Mouse (Mus musculus) liver, embryonic 12.5 days (tissue): ENCODE measurements around the gene Cdk11b. TPM values are rescaled to one million over a fixed set of nuclear protein-coding genes. Genes with fewer than 3 reads are reported as not detected.
"Not testable (repeated sequence)": the region's sequence is repeated elsewhere in the genome, so short reads cannot be mapped to it uniquely, and the experiment has no call there.

Experiments used
- ATAC-seq: fragments of 200-750 bp; cut with Nextera tagmentation; 2 replicates; pipeline ENCODE4 v1.8.0; 2017; ENCODE audit warnings: moderate number of reproducible peaks, mild to moderate bottlenecking, moderate library complexity
- H3K27ac ChIP-seq: fragments of 300-500 bp; sonication (generic); 2 replicates; pipeline ENCODE4 v1.5.1; 2016; ENCODE audit warnings: mild to moderate bottlenecking
- H3K27me3 ChIP-seq: fragments of 300-500 bp; sonication (generic); replicated peaks from 2 replicates; pipeline ENCODE4 v1.6.1; 2016; ENCODE audit warnings: mild to moderate bottlenecking, moderate library complexity
- H3K36me3 ChIP-seq: fragments of 300-500 bp; sonication (generic); 2 replicates; pipeline ENCODE4 v1.6.1; 2016; ENCODE audit warnings: mild to moderate bottlenecking, moderate library complexity
- H3K4me1 ChIP-seq: fragments of 300-500 bp; sonication (generic); 2 replicates; pipeline ENCODE4 v1.6.1; 2016
- H3K4me2 ChIP-seq: fragments of 300-500 bp; sonication (generic); 2 replicates; pipeline ENCODE4 v1.6.1; 2016; ENCODE audit warnings: mild to moderate bottlenecking, moderate library complexity
- H3K4me3 ChIP-seq: fragments of 300-500 bp; sonication (generic); 2 replicates; pipeline ENCODE4 v1.5.1; 2016; ENCODE audit warnings: mild to moderate bottlenecking, moderate library complexity
- H3K9ac ChIP-seq: fragments of 300-500 bp; sonication (generic); 2 replicates; pipeline ENCODE4 v1.6.1; 2016; ENCODE audit warnings: mild to moderate bottlenecking, moderate library complexity
- H3K9me3 ChIP-seq: fragments of 300-500 bp; sonication (generic); replicated peaks from 2 replicates; pipeline ENCODE4 v1.6.1; 2016; ENCODE audit warnings: mild to moderate bottlenecking, moderate library complexity
- WGBS: fragments of 180-500 bp; shearing (Covaris S2); methylation state at CpG from one replicate; pipeline ENCODE4 v1.1.7; 2016; ENCODE audit not compliant: insufficient replicate concordance; 5-methylcytosine and 5-hydroxymethylcytosine counted together
- polyA plus RNA-seq: library from polyadenylated mRNA; unstranded; fragments of >200 nt; fragmentation: Nextera tagmentation; extraction: Ambion mirVana; gene quantifications from 2 replicates; pipeline ENCODE4 v1.2.1, GENCODE M21; 2016

The Cdk11b gene
- polyA plus RNA-seq, 1 experiment from 2014 or later: 45.5 TPM

GRCm38 (mm10) chr4:155653451-155654182 is 29.0 kb downstream of the Cdk11b start:
- Histone ChIP-seq H3K9ac (no peak overlapping the region), H3K4me1 (peaks cover 44% of the 10 kb centered on the region), H3K27me3 (peaks cover 59% of the 10 kb centered on the region), H3K4me2 (peak overlapping the region; percentile 67), H3K4me3 (peak overlapping the region; percentile 45), H3K27ac (no peak overlapping the region), H3K9me3 (no peaks in the 10 kb centered on the region), H3K36me3 (peaks cover 31% of the 10 kb centered on the region)
- no peak for ATAC-seq
- 5% methylated on average over 31 of the region's 31 CpGs for WGBS

GRCm38 (mm10) chr4:155654183-155654455 is 29.5 kb downstream of the Cdk11b start:
- H3K4me3 ChIP-seq: peak overlapping the region; percentile 45
- peak overlapping the region; percentile 67 for H3K4me2 ChIP-seq
- no peak for ATAC-seq
- 4% methylated on average over 6 of the region's 6 CpGs for WGBS
- H3K9me3 ChIP-seq: no peaks in the 10 kb centered on the region
- peaks cover 44% of the 10 kb centered on the region for H3K4me1 ChIP-seq
- H3K36me3 ChIP-seq: peaks cover 26% of the 10 kb centered on the region
- no peak overlapping the region for H3K9ac ChIP-seq
- H3K27ac ChIP-seq: no peak overlapping the region
- peaks cover 59% of the 10 kb centered on the region for H3K27me3 ChIP-seq

DNA sequence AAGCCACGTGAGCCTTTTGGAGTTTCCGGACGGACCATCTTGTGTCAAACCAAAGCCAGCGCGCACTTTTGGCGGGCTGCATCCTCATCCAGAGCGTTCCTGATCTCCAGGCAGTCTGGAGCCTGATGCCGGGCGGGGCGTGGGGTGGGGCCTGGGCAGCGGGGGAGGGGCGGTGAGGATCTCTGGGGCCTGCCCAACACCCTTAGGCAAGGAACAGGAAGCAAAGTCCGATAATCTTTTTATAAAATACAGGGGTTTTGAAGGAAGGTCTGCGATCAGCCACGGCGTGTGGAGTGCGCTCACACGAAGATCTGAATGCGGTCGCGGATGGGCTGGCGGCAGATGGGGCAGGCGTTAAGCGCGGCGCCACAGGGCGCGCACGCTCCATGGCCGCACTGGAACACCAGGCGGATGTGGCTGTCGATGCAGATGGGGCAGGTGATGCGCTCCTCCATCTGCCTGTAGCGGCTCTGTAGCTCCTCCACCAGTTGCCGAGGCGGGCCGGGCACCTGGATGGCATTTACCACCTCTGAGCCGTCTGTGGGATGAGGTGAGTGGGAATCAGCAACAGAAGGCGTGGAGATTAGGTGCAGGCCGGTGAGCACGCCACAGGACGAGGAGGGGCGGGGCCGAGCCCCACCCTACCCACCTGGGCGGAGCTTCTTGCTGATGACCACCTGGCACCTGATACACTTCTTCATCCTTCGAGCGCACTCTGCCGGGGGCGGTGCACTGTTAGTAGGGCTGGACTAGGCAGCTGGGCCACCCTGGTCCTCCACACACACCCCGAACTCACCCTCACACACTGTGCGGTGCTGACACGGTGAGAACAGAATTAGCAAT is 30.0 kb downstream of the Cdk11b start:
- Histone ChIP-seq H3K4me1 (peaks cover 44% of the 10 kb centered on the region), H3K36me3 (peaks cover 21% of the 10 kb centered on the region), H3K9me3 (no peaks in the 10 kb centered on the region), H3K4me3 (peak overlapping the region; percentile 45), H3K27me3 (peaks cover 59% of the 10 kb centered on the region), H3K9ac (peak overlapping the region; percentile 28; the same call in 1 of the 2 replicates), H3K4me2 (peak overlapping the region; percentile 67), H3K27ac (no peak overlapping the region)
- 4% methylated on average over 52 of the region's 52 CpGs for WGBS
- ATAC-seq: peak; percentile 47

DNA sequence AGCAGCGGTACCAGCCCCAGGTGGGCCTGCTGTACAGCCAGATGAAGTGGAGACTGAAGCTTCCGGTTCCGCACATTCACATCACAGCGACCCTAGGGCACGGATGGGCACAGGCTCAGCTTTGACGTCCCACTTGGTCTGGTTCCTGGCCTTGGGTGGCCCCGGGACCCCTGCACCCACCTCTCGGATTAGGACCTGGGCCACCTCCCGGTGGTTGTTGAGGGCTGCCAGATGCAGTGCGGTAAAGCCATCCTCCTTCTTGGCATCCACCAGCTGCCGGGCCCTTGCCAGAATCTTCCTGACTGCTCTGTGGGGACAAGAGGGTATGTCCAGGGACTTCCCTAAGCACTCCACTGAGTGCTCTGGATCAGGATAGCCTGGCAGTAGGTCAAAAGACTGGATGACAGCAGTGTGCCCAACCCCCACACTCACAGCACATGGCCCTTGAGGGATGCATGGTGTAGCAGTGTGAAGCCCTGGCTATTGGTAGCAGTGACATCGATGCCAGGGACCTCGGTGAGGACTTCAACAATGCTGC is 31.6 kb downstream of the Cdk11b start:
- peaks cover 50% of the 10 kb centered on the region for H3K27me3 ChIP-seq
- 83% methylated on average over 13 of the region's 13 CpGs for WGBS
- no peak overlapping the region for H3K4me3 ChIP-seq
- H3K27ac ChIP-seq: no peak overlapping the region
- peaks cover 43% of the 10 kb centered on the region for H3K4me1 ChIP-seq
- no peak overlapping the region for H3K9ac ChIP-seq
- no peak for ATAC-seq
- no peaks in the 10 kb centered on the region for H3K9me3 ChIP-seq
- H3K4me2 ChIP-seq: no peak overlapping the region
- peaks cover 4% of the 10 kb centered on the region for H3K36me3 ChIP-seq

DNA sequence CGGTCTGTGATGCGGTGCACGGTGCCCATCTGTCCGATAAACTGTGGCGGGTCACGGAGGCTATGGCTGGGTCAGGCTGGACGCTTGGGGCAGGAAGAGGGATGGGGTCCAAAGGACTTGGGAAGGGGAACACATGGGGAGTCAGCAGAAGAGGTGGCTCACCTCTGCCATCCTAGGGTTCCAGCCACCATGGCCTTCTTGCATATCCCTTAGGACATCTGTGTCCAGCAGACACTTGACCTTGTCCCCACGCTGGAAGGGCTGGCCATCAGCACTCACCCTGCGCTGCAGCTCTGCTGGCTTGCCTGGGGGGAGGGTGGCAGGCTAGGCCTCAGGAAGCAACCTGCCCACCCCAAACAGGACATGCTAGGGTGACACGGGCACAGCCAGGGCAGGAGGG is 34.3 kb downstream of the Cdk11b start:
- ATAC-seq: no peak

GRCm38 (mm10) chr4:155660641-155661040 is 36.0 kb downstream of the Cdk11b start:
- Histone ChIP-seq H3K9me3 (no peaks in the 10 kb centered on the region), H3K36me3 (no peaks in the 10 kb centered on the region), H3K27me3 (peaks cover 7% of the 10 kb centered on the region), H3K4me1 (peaks cover 8% of the 10 kb centered on the region), H3K4me3 (no peak overlapping the region), H3K4me2 (no peak overlapping the region), H3K9ac (no peak overlapping the region), H3K27ac (no peak overlapping the region)
- peak; percentile 22; the same call in 1 of the 2 replicates for ATAC-seq
- WGBS: 82% methylated on average over 12 of the region's 12 CpGs

More for the DNA sequence above, 34.3 kb downstream of the Cdk11b start:
- WGBS: 78% methylated on average over 10 of the region's 10 CpGs
- H3K27ac ChIP-seq: no peak overlapping the region
- no peak overlapping the region for H3K4me3 ChIP-seq
- H3K4me1 ChIP-seq: peaks cover 25% of the 10 kb centered on the region
- H3K9ac ChIP-seq: no peak overlapping the region
- H3K9me3 ChIP-seq: no peaks in the 10 kb centered on the region
- H3K36me3 ChIP-seq: no peaks in the 10 kb centered on the region
- H3K27me3 ChIP-seq: peaks cover 23% of the 10 kb centered on the region
- H3K4me2 ChIP-seq: no peak overlapping the region

DNA sequence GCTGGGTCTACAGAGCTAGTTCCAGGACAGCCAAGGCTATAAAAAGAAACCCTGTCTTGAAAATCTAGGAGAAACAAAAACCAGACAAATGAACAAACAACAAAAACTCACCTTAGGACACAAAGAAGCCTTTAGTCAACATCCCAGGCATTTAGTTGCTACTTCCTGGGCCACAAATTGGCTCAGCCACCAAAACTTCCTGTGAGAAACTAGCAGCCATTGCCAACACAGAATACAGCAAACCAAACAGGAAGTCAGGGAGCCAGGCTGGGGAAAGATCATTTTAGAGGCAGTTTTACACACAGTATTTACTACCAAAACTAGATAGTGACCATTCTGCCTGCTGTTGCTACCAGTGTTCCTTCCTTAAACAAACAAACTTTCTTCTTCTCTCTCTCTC is 42.2 kb downstream of the Cdk11b start:
- H3K9ac ChIP-seq: no peak overlapping the region
- H3K27me3 ChIP-seq: no peaks in the 10 kb centered on the region
- H3K4me1 ChIP-seq: peaks cover 24% of the 10 kb centered on the region
- ATAC-seq: no peak
- no peaks in the 10 kb centered on the region for H3K9me3 ChIP-seq
- H3K4me3 ChIP-seq: no peak overlapping the region
- H3K27ac ChIP-seq: no peak overlapping the region
- no peak overlapping the region for H3K4me2 ChIP-seq
- H3K36me3 ChIP-seq: no peaks in the 10 kb centered on the region

GRCm38 (mm10) chr4:155668689-155669597 is 44.3 kb downstream of the Cdk11b start, which contains the start of gene Mib2:
TSS of gene Mib2 (minus strand) at chr4:155669198.
- WGBS: under 1% methylated on average over 73 of the region's 73 CpGs
- Histone ChIP-seq H3K4me1 (peaks cover 17% of the 10 kb centered on the region), H3K4me3 (peak within 1 kb of the TSS; percentile 87), H3K27me3 (peaks cover 2% of the 10 kb centered on the region; the same call in 1 of the 2 replicates), H3K27ac (peak within 1 kb of the TSS; percentile 56), H3K9ac (peak within 1 kb of the TSS; percentile 81), H3K4me2 (peak within 1 kb of the TSS; percentile 90), H3K9me3 (no peaks in the 10 kb centered on the region), H3K36me3 (no peaks in the 10 kb centered on the region)
- peak; percentile 99 for ATAC-seq

- H3K9ac ChIP-seq: peak overlapping the region; percentile 81; the same call in 1 of the 2 replicates
- H3K36me3 ChIP-seq: no peaks in the 10 kb centered on the region
- peak overlapping the region; percentile 90 for H3K4me2 ChIP-seq
- 1% methylated on average over 8 of the region's 8 CpGs for WGBS
- no peaks in the 10 kb centered on the region for H3K9me3 ChIP-seq
- H3K27ac ChIP-seq: no peak overlapping the region
- peak overlapping the region; percentile 87 for H3K4me3 ChIP-seq
- H3K4me1 ChIP-seq: peaks cover 17% of the 10 kb centered on the region
- peaks cover 5% of the 10 kb centered on the region; the same call in 1 of the 2 replicates for H3K27me3 ChIP-seq
- ATAC-seq: no peak
These were observed 45.0 kb downstream of the Cdk11b start for GRCm38 (mm10) chr4:155669598-155670075.

DNA sequence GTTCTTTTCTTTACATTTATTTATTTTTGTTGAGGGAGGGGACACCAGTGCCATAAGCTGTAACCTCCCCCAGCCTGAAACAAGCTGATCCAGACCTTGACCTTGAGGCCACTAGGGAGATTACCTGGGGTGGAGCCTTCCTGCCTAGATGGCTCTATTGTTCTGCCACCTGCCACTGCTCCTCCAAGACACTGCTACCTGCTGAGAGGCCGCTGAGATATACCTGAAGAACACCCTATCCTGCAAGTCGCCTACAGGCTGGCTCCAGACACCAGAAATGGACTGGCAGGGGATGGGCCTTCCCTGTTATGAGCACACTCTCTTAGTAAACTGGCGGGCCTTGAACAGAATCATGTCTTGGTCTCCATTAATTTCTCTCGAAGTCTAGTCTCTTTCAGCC is 45.6 kb downstream of the Cdk11b start:
- H3K36me3 ChIP-seq, H3K27ac ChIP-seq, H3K9me3 ChIP-seq, H3K9ac ChIP-seq, ATAC-seq, H3K27me3 ChIP-seq: not testable (repeated sequence)
- peak overlapping the region; percentile 90 for H3K4me2 ChIP-seq
- peak overlapping the region; percentile 87; the same call in 1 of the 2 replicates for H3K4me3 ChIP-seq
- peaks cover 17% of the 10 kb centered on the region for H3K4me1 ChIP-seq
- WGBS: 67% methylated on average over 4 of the region's 4 CpGs

GRCm38 (mm10) chr4:155672082-155672481 is 47.4 kb downstream of the Cdk11b start:
- H3K4me2 ChIP-seq: no peak overlapping the region
- no peaks in the 10 kb centered on the region for H3K36me3 ChIP-seq
- WGBS: 44% methylated on average over 2 of the region's 2 CpGs
- H3K4me1 ChIP-seq: peaks cover 17% of the 10 kb centered on the region
- H3K9ac ChIP-seq: no peak overlapping the region
- ATAC-seq: no peak
- no peak overlapping the region for H3K27ac ChIP-seq
- H3K4me3 ChIP-seq: no peak overlapping the region
- H3K27me3 ChIP-seq: peaks cover 5% of the 10 kb centered on the region; the same call in 1 of the 2 replicates
- no peaks in the 10 kb centered on the region for H3K9me3 ChIP-seq
